ENCODE assay signal across 22 mouse cellular contexts in genomic region chr2:164964981-164965380, GRCm38 (mm10). TPM values are rescaled to one million over a fixed set of nuclear protein-coding genes. Genes with fewer than 3 reads are reported as not detected.
DNase-seq lines count a peak whose midpoint lies in the region; ATAC-seq and TF ChIP-seq lines count a peak whose summit lies in the region.
"Had no signal": no experiment of that assay in that cellular context is flagged by ENCODE, and none has a peak within 500 bp of the region (broad histone marks: within the 10 kb centered on the region; RNA-seq: fewer than 3 reads in every experiment).

No protein-coding gene starts in this region.

- DNase-seq in layer of hippocampus, adult 2 months (ENCODE audit: low spot score in 2 of 2) = no peak
- DNase-seq in layer of hippocampus, postnatal 36 days = no peak
- DNase-seq in forebrain, embryonic 14.5 days (ENCODE audit: low spot score) = no peak
- DNase-seq in testis, postnatal 10 days (ENCODE audit: low spot score) = no peak
- DNase-seq in adrenal gland, adult (ENCODE audit: inconsistent age in 2 of 2, low spot score in 1 of 2) = no peak
- DNase-seq: adrenal gland, adult 8-10 months; cerebellum, adult 11-12 months; cerebellum, postnatal 36 days; gastrocnemius, postnatal 14 days; heart, postnatal 4 days; kidney, adult 11 months; kidney, postnatal 14 days; lung, postnatal 10 days; thymus, postnatal 36 days had no signal

- no peaks in the 10 kb centered on the region for H3K9me3 ChIP-seq in forebrain, embryonic 14.5 days (replicated peaks; ENCODE audit: control insufficient read depth, low read length)
- no peaks in the 10 kb centered on the region for H3K9me3 ChIP-seq in midbrain, embryonic 12.5 days
- H3K9me3 ChIP-seq in neural tube, embryonic 15.5 days (replicated peaks) = no peaks in the 10 kb centered on the region
- H3K9me3 ChIP-seq in kidney, embryonic 16.5 days (ENCODE audit: low read length) = no peaks in the 10 kb centered on the region
- H3K9me3 ChIP-seq: embryonic facial prominence, embryonic 10.5 days; heart, embryonic 10.5 days; limb, embryonic 15.5 days had no signal

- no peak overlapping the region for H3K9ac ChIP-seq in forebrain, embryonic 14.5 days (ENCODE audit: low read length)
- H3K9ac ChIP-seq in midbrain, embryonic 12.5 days (replicated peaks) = no peak overlapping the region
- no peak overlapping the region for H3K9ac ChIP-seq in neural tube, embryonic 15.5 days (replicated peaks)
- no peak overlapping the region for H3K9ac ChIP-seq in kidney, embryonic 16.5 days (replicated peaks; ENCODE audit: low read length)
- H3K9ac ChIP-seq: limb, embryonic 15.5 days had no signal

- peak overlapping the region; percentile 16; the same call in 1 of the 2 replicates for H3K4me2 ChIP-seq in forebrain, embryonic 14.5 days (ENCODE audit: low read length)
- H3K4me2 ChIP-seq in midbrain, embryonic 12.5 days (replicated peaks) = peak overlapping the region; percentile 37
- H3K4me2 ChIP-seq in neural tube, embryonic 15.5 days = peak overlapping the region; percentile 52
- H3K4me2 ChIP-seq in kidney, embryonic 16.5 days (replicated peaks; ENCODE audit: low read depth, low read length) = no peak overlapping the region
- H3K4me2 ChIP-seq: limb, embryonic 15.5 days had no signal

- no peak for TF ChIP-seq CTCF in layer of hippocampus, adult 2 months (conservative IDR thresholded peaks at IDR 0.05)

- no peak for ATAC-seq in forebrain, embryonic 14.5 days
- ATAC-seq in midbrain, embryonic 12.5 days (ENCODE audit: low FRiP score, low read depth) = no peak
- no peak for ATAC-seq in neural tube, embryonic 15.5 days (ENCODE audit: low FRiP score)
- ATAC-seq in kidney, embryonic 16.5 days (ENCODE audit: low FRiP score, low TSS enrichment) = no peak

- WGBS in forebrain, embryonic 14.5 days = 90% methylated on average over 1 of the region's 1 CpGs
- WGBS in midbrain, embryonic 12.5 days = 81% methylated on average over 1 of the region's 1 CpGs
- 76% methylated on average over 1 of the region's 1 CpGs for WGBS in neural tube, embryonic 15.5 days
- WGBS in kidney, embryonic 16.5 days = 94% methylated on average over 1 of the region's 1 CpGs

- H3K4me1 ChIP-seq in forebrain, embryonic 14.5 days (ENCODE audit: control insufficient read depth, insufficient read depth, low read length) = peaks cover 8% of the 10 kb centered on the region
- H3K4me1 ChIP-seq in midbrain, embryonic 12.5 days = peaks cover 61% of the 10 kb centered on the region
- H3K4me1 ChIP-seq in neural tube, embryonic 15.5 days = peaks cover 80% of the 10 kb centered on the region
- H3K4me1 ChIP-seq in kidney, embryonic 16.5 days (ENCODE audit: insufficient read depth, low read length) = peaks cover 22% of the 10 kb centered on the region

- peak overlapping the region; percentile 90 for H3K27ac ChIP-seq in layer of hippocampus, adult 2 months
- peak overlapping the region; percentile 39 for H3K27ac ChIP-seq in forebrain, embryonic 14.5 days (ENCODE audit: low read depth, low read length)
- H3K27ac ChIP-seq in midbrain, embryonic 12.5 days (replicated peaks) = peak overlapping the region; percentile 76
- H3K27ac ChIP-seq in neural tube, embryonic 15.5 days (replicated peaks) = peak overlapping the region; percentile 87
- no peak overlapping the region for H3K27ac ChIP-seq in kidney, embryonic 16.5 days (ENCODE audit: low read length)
- H3K27ac ChIP-seq: embryonic facial prominence, embryonic 10.5 days; heart, embryonic 10.5 days; limb, embryonic 15.5 days had no signal

- H3K27me3 ChIP-seq in forebrain, embryonic 14.5 days (replicated peaks; ENCODE audit: control insufficient read depth, insufficient read depth, low read length) = peaks cover 42% of the 10 kb centered on the region
- peaks cover 55% of the 10 kb centered on the region for H3K27me3 ChIP-seq in midbrain, embryonic 12.5 days
- peaks cover 21% of the 10 kb centered on the region for H3K27me3 ChIP-seq in neural tube, embryonic 15.5 days (replicated peaks)
- H3K27me3 ChIP-seq in kidney, embryonic 16.5 days (ENCODE audit: insufficient read depth, low read length) = peaks cover 39% of the 10 kb centered on the region

- no peaks in the 10 kb centered on the region for H3K36me3 ChIP-seq in forebrain, embryonic 14.5 days (ENCODE audit: control insufficient read depth, insufficient read depth, low read length)
- H3K36me3 ChIP-seq in midbrain, embryonic 12.5 days = no peaks in the 10 kb centered on the region
- H3K36me3 ChIP-seq in neural tube, embryonic 15.5 days = no peaks in the 10 kb centered on the region
- H3K36me3 ChIP-seq in kidney, embryonic 16.5 days (ENCODE audit: insufficient read depth, low read length) = no peaks in the 10 kb centered on the region
- H3K36me3 ChIP-seq: embryonic facial prominence, embryonic 10.5 days; heart, embryonic 10.5 days; limb, embryonic 15.5 days had no signal

- H3K4me3 ChIP-seq in layer of hippocampus, adult 2 months = no peak overlapping the region
- H3K4me3 ChIP-seq in forebrain, embryonic 14.5 days (ENCODE audit: low read depth, low read length) = no peak overlapping the region
- no peak overlapping the region for H3K4me3 ChIP-seq in midbrain, embryonic 12.5 days
- H3K4me3 ChIP-seq in neural tube, embryonic 15.5 days (replicated peaks) = no peak overlapping the region
- no peak overlapping the region for H3K4me3 ChIP-seq in kidney, embryonic 16.5 days (ENCODE audit: low read length)
- H3K4me3 ChIP-seq: embryonic facial prominence, embryonic 10.5 days; heart, embryonic 10.5 days; limb, embryonic 15.5 days; myocyte had no signal

RNA-seq across cellular contexts. Expression of gene Slc12a5, which starts 4.4 kb away (rescaled TPM):
- total RNA-seq in layer of hippocampus, adult 2 months (2021) = 100 to 1,000 TPM; 406 to 409 TPM
- 100 to 1,000 TPM; 398 to 404 TPM for total RNA-seq in layer of hippocampus, postnatal 36 days (2021)
- polyA plus RNA-seq in forebrain, embryonic 14.5 days (2014; fragmentation: Nextera tagmentation; extraction: Ambion mirVana) = 15.1 and 17.7 TPM in 2 replicates
- 8.1 and 9.9 TPM in 2 replicates for polyA plus RNA-seq in midbrain, embryonic 12.5 days (2016; fragmentation: Nextera tagmentation; extraction: Ambion mirVana)
- polyA plus RNA-seq in neural tube, embryonic 15.5 days (2015; fragmentation: Nextera tagmentation; extraction: Ambion mirVana) = 53.6 and 61.8 TPM in 2 replicates
- 0.85 and 0.94 TPM in 2 replicates for polyA plus RNA-seq in kidney, embryonic 16.5 days (2015; fragmentation: Nextera tagmentation; extraction: Ambion mirVana)

RNA-seq across cellular contexts. Expression of gene Mmp9, which starts 24.4 kb away (rescaled TPM):
- total RNA-seq in layer of hippocampus, adult 2 months (2021) = 1 to 10 TPM; 1.4 to 2.2 TPM
- 1 to 10 TPM; 2.0 to 2.9 TPM for total RNA-seq in layer of hippocampus, postnatal 36 days (2021)
- polyA plus RNA-seq in forebrain, embryonic 14.5 days (2014; fragmentation: Nextera tagmentation; extraction: Ambion mirVana) = 12.8 and 15.5 TPM in 2 replicates
- polyA plus RNA-seq in midbrain, embryonic 12.5 days (2016; fragmentation: Nextera tagmentation; extraction: Ambion mirVana) = 6.2 and 7.5 TPM in 2 replicates
- 23.8 and 25.6 TPM in 2 replicates for polyA plus RNA-seq in neural tube, embryonic 15.5 days (2015; fragmentation: Nextera tagmentation; extraction: Ambion mirVana)
- 2.5 and 3.2 TPM in 2 replicates for polyA plus RNA-seq in kidney, embryonic 16.5 days (2015; fragmentation: Nextera tagmentation; extraction: Ambion mirVana)
- total RNA-seq: CH12.LX had no signal

RNA-seq across cellular contexts. Expression of gene Zfp335, which starts 53.4 kb away (rescaled TPM):
- 10 to 100 TPM; 29.0 to 30.9 TPM for total RNA-seq in layer of hippocampus, adult 2 months (2021)
- 10 to 100 TPM; 23.8 to 29.7 TPM for total RNA-seq in layer of hippocampus, postnatal 36 days (2021)
- polyA plus RNA-seq in forebrain, embryonic 14.5 days (2014; fragmentation: Nextera tagmentation; extraction: Ambion mirVana) = 8.9 and 13.4 TPM in 2 replicates
- 17.5 and 17.7 TPM in 2 replicates for polyA plus RNA-seq in midbrain, embryonic 12.5 days (2016; fragmentation: Nextera tagmentation; extraction: Ambion mirVana)
- 13.3 and 13.8 TPM in 2 replicates for polyA plus RNA-seq in neural tube, embryonic 15.5 days (2015; fragmentation: Nextera tagmentation; extraction: Ambion mirVana)
- polyA plus RNA-seq in kidney, embryonic 16.5 days (2015; fragmentation: Nextera tagmentation; extraction: Ambion mirVana) = 15.1 and 16.2 TPM in 2 replicates
